Mouse (Mus musculus): Measurements from ENCODE around the gene Capzb.

Capzb gene

GRCm38 (mm10) chr4:139208236-139209129, 15.8 kb downstream of the Capzb start:
- no peak for DNase-seq (ENCODE audit: low spot score)

GRCm38 (mm10) chr4:139209130-139209840, 16.6 kb downstream of the Capzb start:
- no peak for DNase-seq (ENCODE audit: low spot score)

GRCm38 (mm10) chr4:139211975-139212831, 19.5 kb downstream of the Capzb start:
- DNase-seq (ENCODE audit: low spot score) = no peak

- DNase-seq (ENCODE audit: low spot score) = no peak
Observed at GRCm38 (mm10) chr4:139213086-139213485, 20.4 kb downstream of the Capzb start.

GRCm38 (mm10) chr4:139213935-139214371, 21.3 kb downstream of the Capzb start:
- DNase-seq (ENCODE audit: low spot score) = no peak

GRCm38 (mm10) chr4:139216566-139216965, 23.9 kb downstream of the Capzb start:
- DNase-seq (ENCODE audit: low spot score) = no peak

- no peak for DNase-seq (ENCODE audit: low spot score)
Observed at GRCm38 (mm10) chr4:139218539-139218938, 25.8 kb downstream of the Capzb start.

GRCm38 (mm10) chr4:139219656-139220055, 27.0 kb downstream of the Capzb start:
- DNase-seq (ENCODE audit: low spot score) = no peak

- DNase-seq (ENCODE audit: low spot score) = no peak
Observed at GRCm38 (mm10) chr4:139220978-139221377, 28.3 kb downstream of the Capzb start.

- no peak for DNase-seq (ENCODE audit: low spot score)
Observed at GRCm38 (mm10) chr4:139221837-139222236, 29.1 kb downstream of the Capzb start.

GRCm38 (mm10) chr4:139225115-139225514, 32.4 kb downstream of the Capzb start:
- no peak for DNase-seq (ENCODE audit: low spot score)

GRCm38 (mm10) chr4:139225944-139226343, 33.2 kb downstream of the Capzb start:
- DNase-seq (ENCODE audit: low spot score) = no peak

- no peak for DNase-seq (ENCODE audit: low spot score)
Observed at GRCm38 (mm10) chr4:139226504-139227216, 34.0 kb downstream of the Capzb start.

- DNase-seq (ENCODE audit: low spot score) = no peak
Observed at GRCm38 (mm10) chr4:139227923-139228322, 35.2 kb downstream of the Capzb start.

GRCm38 (mm10) chr4:139229271-139229670, 36.6 kb downstream of the Capzb start:
- DNase-seq (ENCODE audit: low spot score) = no peak

GRCm38 (mm10) chr4:139230376-139231120, 37.8 kb downstream of the Capzb start:
- no peak for DNase-seq (ENCODE audit: low spot score)

GRCm38 (mm10) chr4:139231163-139231562, 38.5 kb downstream of the Capzb start:
- no peak for DNase-seq (ENCODE audit: low spot score)

GRCm38 (mm10) chr4:139232479-139233145, 39.9 kb downstream of the Capzb start:
- DNase-seq (ENCODE audit: low spot score) = peak; percentile 81

GRCm38 (mm10) chr4:139233146-139233495, 40.4 kb downstream of the Capzb start:
- DNase-seq (ENCODE audit: low spot score) = no peak

GRCm38 (mm10) chr4:139233755-139234254, 41.1 kb downstream of the Capzb start:
- DNase-seq (ENCODE audit: low spot score) = no peak
